Comparison of ENCODE assay signal across 8 mouse cellular contexts in genomic region chr16:17575870-17576824, GRCm38 (mm10). TPM values are rescaled to one million over a fixed set of nuclear protein-coding genes. Genes with fewer than 3 reads are reported as not detected.
DNase-seq lines count a peak whose midpoint lies in the region; ATAC-seq and TF ChIP-seq lines count a peak whose summit lies in the region.

No protein-coding gene starts in this region.

- H3K27ac ChIP-seq in bone marrow macrophage, adult 2 months (ENCODE audit: insufficient read depth, low read depth, low read length) = no peak overlapping the region
- H3K27ac ChIP-seq in heart, embryonic 15.5 days = no peak overlapping the region
- H3K27ac ChIP-seq in liver, embryonic 14.5 days = no peak overlapping the region
- no peak overlapping the region; the same call in 1 of the 2 replicates for H3K27ac ChIP-seq in neural tube, embryonic 12.5 days

- no peaks in the 10 kb centered on the region for H3K36me3 ChIP-seq in E14TG2a.4 (ENCODE audit: insufficient read depth, low read length)
- H3K36me3 ChIP-seq in erythroblast, embryonic 14.5 days (ENCODE audit: control insufficient read depth) = no peaks in the 10 kb centered on the region
- no peaks in the 10 kb centered on the region for H3K36me3 ChIP-seq in heart, embryonic 15.5 days
- H3K36me3 ChIP-seq in liver, embryonic 14.5 days (replicated peaks; ENCODE audit: control insufficient read depth, insufficient read depth, low read depth) = no peaks in the 10 kb centered on the region
- H3K36me3 ChIP-seq in neural tube, embryonic 12.5 days = no peaks in the 10 kb centered on the region

- H3K4me2 ChIP-seq in heart, embryonic 15.5 days = peak overlapping the region; percentile 83
- peak overlapping the region; percentile 68 for H3K4me2 ChIP-seq in liver, embryonic 14.5 days (ENCODE audit: low read depth)
- peak overlapping the region; percentile 73 for H3K4me2 ChIP-seq in neural tube, embryonic 12.5 days (replicated peaks)

- peak; percentile 51 for ATAC-seq in heart, embryonic 15.5 days (replicated peaks; ENCODE audit: insufficient number of reproducible peaks, insufficient read depth, low FRiP score, low read depth)
- ATAC-seq in liver, embryonic 14.5 days (ENCODE audit: insufficient read depth) = peak; percentile 52
- peak; percentile 41; the same call in 1 of the 2 replicates for ATAC-seq in neural tube, embryonic 12.5 days (ENCODE audit: low FRiP score, low read depth)

- TF ChIP-seq CTCF in E14TG2a.4 (conservative IDR thresholded peaks at IDR 0.05; ENCODE audit: low read length) = no peak
- no peak for TF ChIP-seq CTCF in bone marrow macrophage, adult 2 months (IDR thresholded peaks at IDR 0.05; ENCODE audit: low read depth, low read length)
- no peak for TF ChIP-seq CTCF in liver, embryonic 14.5 days (IDR thresholded peaks at IDR 0.05; ENCODE audit: low read depth)

- DNase-seq in kidney, postnatal 25 days = peak; percentile 85 to 88
- no peak for DNase-seq in liver, embryonic 14.5 days (ENCODE audit: low read depth in 3 of 3, low spot score in 3 of 3)
- DNase-seq in urinary bladder, postnatal 25 days (ENCODE audit: low spot score) = peak; percentile 66

- H3K4me3 ChIP-seq in E14TG2a.4 (replicated peaks; ENCODE audit: low read length) = peak overlapping the region; percentile 81
- H3K4me3 ChIP-seq in bone marrow macrophage, adult 2 months (ENCODE audit: insufficient read depth, low read length) = peak overlapping the region; percentile 67
- H3K4me3 ChIP-seq in erythroblast, embryonic 14.5 days (replicated peaks) = peak overlapping the region; percentile 53
- H3K4me3 ChIP-seq in heart, embryonic 15.5 days = peak overlapping the region; percentile 55
- H3K4me3 ChIP-seq in liver, embryonic 14.5 days (ENCODE audit: insufficient read depth in 1 of 2, low read depth in 2 of 2, low read length in 2 of 2) = peak overlapping the region; percentile 47 to 52
- H3K4me3 ChIP-seq in neural tube, embryonic 12.5 days = peak overlapping the region; percentile 46

- TF ChIP-seq POLR2A in bone marrow macrophage, adult 2 months (IDR thresholded peaks at IDR 0.05; ENCODE audit: borderline replicate concordance, low read depth, low read length) = no peak

- peaks cover 33% of the 10 kb centered on the region for H3K4me1 ChIP-seq in E14TG2a.4 (replicated peaks; ENCODE audit: low read depth, low read length)
- peaks cover 2% of the 10 kb centered on the region; the same call in 1 of the 2 replicates for H3K4me1 ChIP-seq in bone marrow macrophage, adult 2 months (ENCODE audit: control insufficient read depth, insufficient read depth, low read length)
- H3K4me1 ChIP-seq in erythroblast, embryonic 14.5 days (ENCODE audit: control insufficient read depth) = peaks cover 9% of the 10 kb centered on the region
- H3K4me1 ChIP-seq in heart, embryonic 15.5 days (replicated peaks) = peaks cover 14% of the 10 kb centered on the region
- no peaks in the 10 kb centered on the region for H3K4me1 ChIP-seq in liver, embryonic 14.5 days (replicated peaks; ENCODE audit: control insufficient read depth in 2 of 2, insufficient read depth in 2 of 2, low read length in 1 of 2)
- H3K4me1 ChIP-seq in neural tube, embryonic 12.5 days = peaks cover 10% of the 10 kb centered on the region; the same call in 1 of the 2 replicates

- TF ChIP-seq EP300 in liver, embryonic 14.5 days (IDR thresholded peaks at IDR 0.05; ENCODE audit: low read depth) = no peak

- H3K9me3 ChIP-seq in E14TG2a.4 (ENCODE audit: low read length) = no peaks in the 10 kb centered on the region
- H3K9me3 ChIP-seq in erythroblast, embryonic 14.5 days (ENCODE audit: control insufficient read depth, low read length) = no peaks in the 10 kb centered on the region
- H3K9me3 ChIP-seq in heart, embryonic 15.5 days (replicated peaks) = no peaks in the 10 kb centered on the region
- H3K9me3 ChIP-seq in liver, embryonic 14.5 days (ENCODE audit: control insufficient read depth, low read length) = no peaks in the 10 kb centered on the region
- H3K9me3 ChIP-seq in neural tube, embryonic 12.5 days = no peaks in the 10 kb centered on the region

- peak overlapping the region; percentile 55 for H3K9ac ChIP-seq in heart, embryonic 15.5 days
- H3K9ac ChIP-seq in liver, embryonic 14.5 days (replicated peaks) = peak overlapping the region; percentile 20; the same call in 1 of the 2 replicates
- peak overlapping the region; percentile 59 for H3K9ac ChIP-seq in neural tube, embryonic 12.5 days

- H3K27me3 ChIP-seq in E14TG2a.4 (ENCODE audit: insufficient read depth, low read length) = peaks cover 64% of the 10 kb centered on the region
- peaks cover 43% of the 10 kb centered on the region for H3K27me3 ChIP-seq in erythroblast, embryonic 14.5 days (ENCODE audit: control insufficient read depth)
- peaks cover 37% of the 10 kb centered on the region for H3K27me3 ChIP-seq in heart, embryonic 15.5 days
- peaks cover 8% of the 10 kb centered on the region for H3K27me3 ChIP-seq in liver, embryonic 14.5 days (ENCODE audit: control insufficient read depth, insufficient read depth, low read length)
- H3K27me3 ChIP-seq in neural tube, embryonic 12.5 days (replicated peaks) = peaks cover 40% of the 10 kb centered on the region

- 12% methylated on average over 45 of the region's 45 CpGs for WGBS in heart, embryonic 15.5 days
- 13% methylated on average over 44 of the region's 45 CpGs for WGBS in liver, embryonic 14.5 days (ENCODE audit: insufficient replicate concordance)
- WGBS in neural tube, embryonic 12.5 days = 14% methylated on average over 45 of the region's 45 CpGs

RNA-seq across cellular contexts. Expression of gene Slc7a4, which starts 6.9 kb away (rescaled TPM):
- 2.2 and 2.4 TPM in 2 replicates for polyA plus RNA-seq in bone marrow macrophage, adult 2 months (2012; ENCODE audit: insufficient read depth, insufficient read length, missing spikeins)
- polyA plus RNA-seq in erythroblast, embryonic 14.5 days (2012) = 0.04 TPM in 1 of 2 replicates, not detected in the other
- polyA plus RNA-seq in heart, embryonic 15.5 days (2015; fragmentation: Nextera tagmentation; extraction: Ambion mirVana) = 9.5 and 11.2 TPM in 2 replicates
- 1.1 and 2.0 TPM in 2 replicates for polyA plus RNA-seq in liver, embryonic 14.5 days (2012; rRNA removed)
- polyA plus RNA-seq in liver, embryonic 14.5 days (2014; fragmentation: Nextera tagmentation; extraction: Ambion mirVana) = 1.3 and 1.8 TPM in 2 replicates
- polyA plus RNA-seq in neural tube, embryonic 12.5 days (2016; fragmentation: Nextera tagmentation; extraction: Ambion mirVana) = 6.6 TPM in 2 replicates

RNA-seq across cellular contexts. Expression of gene P2rx6, which starts 14.5 kb away (rescaled TPM):
- polyA plus RNA-seq in bone marrow macrophage, adult 2 months (2012; ENCODE audit: insufficient read depth, insufficient read length, missing spikeins) = not detected in 2 replicates
- polyA plus RNA-seq in erythroblast, embryonic 14.5 days (2012) = 0.03 TPM in 1 of 2 replicates, not detected in the other
- polyA plus RNA-seq in heart, embryonic 15.5 days (2015; fragmentation: Nextera tagmentation; extraction: Ambion mirVana) = 0.60 and 0.80 TPM in 2 replicates
- 0.05 and 0.06 TPM in 2 replicates for polyA plus RNA-seq in liver, embryonic 14.5 days (2012; rRNA removed)
- polyA plus RNA-seq in liver, embryonic 14.5 days (2014; fragmentation: Nextera tagmentation; extraction: Ambion mirVana) = 0.13 TPM in 1 of 2 replicates, not detected in the other
- polyA plus RNA-seq in neural tube, embryonic 12.5 days (2016; fragmentation: Nextera tagmentation; extraction: Ambion mirVana) = 0.75 and 0.96 TPM in 2 replicates

RNA-seq across cellular contexts. Expression of gene Lrrc74b, which starts 15.1 kb away (rescaled TPM):
- polyA plus RNA-seq in bone marrow macrophage, adult 2 months (2012; ENCODE audit: insufficient read depth, insufficient read length, missing spikeins) = not detected in 2 replicates
- 0.02 TPM in 1 of 2 replicates, not detected in the other for polyA plus RNA-seq in erythroblast, embryonic 14.5 days (2012)
- 0.19 and 0.36 TPM in 2 replicates for polyA plus RNA-seq in heart, embryonic 15.5 days (2015; fragmentation: Nextera tagmentation; extraction: Ambion mirVana)
- 0.02 TPM in 1 of 2 replicates, not detected in the other for polyA plus RNA-seq in liver, embryonic 14.5 days (2012; rRNA removed)
- polyA plus RNA-seq in liver, embryonic 14.5 days (2014; fragmentation: Nextera tagmentation; extraction: Ambion mirVana) = 0.06 TPM in 1 of 2 replicates, not detected in the other
- polyA plus RNA-seq in neural tube, embryonic 12.5 days (2016; fragmentation: Nextera tagmentation; extraction: Ambion mirVana) = 0.24 TPM in 2 replicates

RNA-seq across cellular contexts. Expression of gene Smpd4, which starts 43.0 kb away (rescaled TPM):
- 19.5 and 22.6 TPM in 2 replicates for polyA plus RNA-seq in bone marrow macrophage, adult 2 months (2012; ENCODE audit: insufficient read depth, insufficient read length, missing spikeins)
- polyA plus RNA-seq in erythroblast, embryonic 14.5 days (2012) = 1.9 and 2.3 TPM in 2 replicates
- 17.2 and 23.2 TPM in 2 replicates for polyA plus RNA-seq in heart, embryonic 15.5 days (2015; fragmentation: Nextera tagmentation; extraction: Ambion mirVana)
- 28.8 and 33.7 TPM in 2 replicates for polyA plus RNA-seq in liver, embryonic 14.5 days (2012; rRNA removed)
- polyA plus RNA-seq in liver, embryonic 14.5 days (2014; fragmentation: Nextera tagmentation; extraction: Ambion mirVana) = 18.8 and 21.7 TPM in 2 replicates
- polyA plus RNA-seq in neural tube, embryonic 12.5 days (2016; fragmentation: Nextera tagmentation; extraction: Ambion mirVana) = 30.5 and 31.8 TPM in 2 replicates

RNA-seq across cellular contexts. Expression of gene Thap7, which starts 45.2 kb away (rescaled TPM):
- polyA plus RNA-seq in bone marrow macrophage, adult 2 months (2012; ENCODE audit: insufficient read depth, insufficient read length, missing spikeins) = 23.2 and 25.5 TPM in 2 replicates
- 13.7 and 15.6 TPM in 2 replicates for polyA plus RNA-seq in erythroblast, embryonic 14.5 days (2012)
- polyA plus RNA-seq in heart, embryonic 15.5 days (2015; fragmentation: Nextera tagmentation; extraction: Ambion mirVana) = 29.5 and 38.7 TPM in 2 replicates
- polyA plus RNA-seq in liver, embryonic 14.5 days (2012; rRNA removed) = 20.4 and 21.8 TPM in 2 replicates
- 19.7 and 24.5 TPM in 2 replicates for polyA plus RNA-seq in liver, embryonic 14.5 days (2014; fragmentation: Nextera tagmentation; extraction: Ambion mirVana)
- polyA plus RNA-seq in neural tube, embryonic 12.5 days (2016; fragmentation: Nextera tagmentation; extraction: Ambion mirVana) = 62.7 and 71.0 TPM in 2 replicates

Comparison
In these comparisons a context has a peak if more than half of its experiments do, and no peak if none do; other contexts are left out.
1. DNase-seq: peak in kidney, postnatal 25 days (2 of 2) and urinary bladder, postnatal 25 days (single experiment); none in liver, embryonic 14.5 days (0 of 3).
2. Peak in every context shown above with its lines, with median percentiles within 50 percentile points of each other: H3K4me3 ChIP-seq, ATAC-seq, H3K4me2 ChIP-seq and H3K9ac ChIP-seq.